Mouse (Mus musculus) megakaryocyte, adult 5-6 weeks (primary cell): ENCODE measurements around the gene Ddx17. TPM values are rescaled to one million over a fixed set of nuclear protein-coding genes. Genes with fewer than 3 reads are reported as not detected.

Experiments
- ATAC-seq: 2 replicates; pipeline ENCODE4 v1.8.0; 2016; ENCODE audit warnings: mild to moderate bottlenecking, inconsistent platforms; ENCODE audit not compliant: poor library complexity, severe bottlenecking
- total RNA-seq, 2 experiments: library from RNA; stranded (forward) in 1 of 2; stranded (reverse) in 1 of 2; fragments of 153-499, 151-499 nt in 1 of 2; fragments of 221-1000, 200-1000 nt in 1 of 2; gene quantifications; 2 replicates each; pipeline versions ENCODE4 v1.2.3 to v1.2.4; 2015 to 2017

Ddx17 gene
- total RNA-seq (2015) (108 TPM in 2 replicates), total RNA-seq (2017) (146 and 163 TPM in 2 replicates)

DNA sequence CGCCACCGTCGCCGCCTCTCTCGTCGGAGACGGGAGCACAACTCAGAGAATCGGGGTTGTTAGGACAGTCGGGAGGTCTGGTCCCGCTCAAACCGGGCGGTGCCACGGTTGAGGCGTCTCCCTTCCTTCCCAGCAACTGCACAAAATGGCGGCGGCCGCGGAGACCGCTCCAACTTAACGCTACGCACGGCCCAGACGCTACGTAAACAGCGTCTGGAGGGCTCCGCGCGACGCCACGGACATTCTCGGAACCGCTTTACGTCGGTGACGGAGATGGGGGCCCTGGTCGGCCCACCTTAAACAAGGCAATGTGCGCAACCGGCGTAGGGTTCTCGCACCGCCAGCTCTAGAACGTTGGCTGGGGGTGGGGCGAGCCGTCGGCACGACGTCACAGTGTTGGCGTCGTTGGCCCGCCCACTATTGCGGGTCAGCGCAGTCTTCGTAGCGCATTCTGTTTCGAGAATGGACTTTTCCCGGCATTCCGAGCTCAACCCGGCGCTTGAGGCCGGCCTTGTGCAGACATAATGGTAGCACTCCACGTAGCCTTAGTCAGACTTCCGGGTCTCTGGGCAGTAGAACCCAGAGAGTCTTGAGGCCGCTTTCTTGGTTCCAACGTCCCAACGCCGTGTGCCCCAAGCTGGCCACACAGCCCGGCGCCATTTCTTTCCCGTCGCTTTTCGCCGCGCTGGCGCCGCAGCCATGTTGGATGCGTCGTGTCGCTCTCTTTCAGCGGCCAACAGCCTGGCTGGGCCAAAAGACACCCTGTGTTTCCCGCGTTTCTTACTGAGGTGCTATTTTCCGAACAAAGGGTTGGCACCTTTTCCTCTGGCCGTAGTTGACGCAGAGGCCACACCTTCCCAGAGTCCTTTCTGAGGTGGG is at the start of gene Ddx17:
Gene Ddx17, minus strand, starts transcription at position 332 of the 879 bp plus-strand sequence.
- ATAC-seq, result peak; percentile 97

DNA sequence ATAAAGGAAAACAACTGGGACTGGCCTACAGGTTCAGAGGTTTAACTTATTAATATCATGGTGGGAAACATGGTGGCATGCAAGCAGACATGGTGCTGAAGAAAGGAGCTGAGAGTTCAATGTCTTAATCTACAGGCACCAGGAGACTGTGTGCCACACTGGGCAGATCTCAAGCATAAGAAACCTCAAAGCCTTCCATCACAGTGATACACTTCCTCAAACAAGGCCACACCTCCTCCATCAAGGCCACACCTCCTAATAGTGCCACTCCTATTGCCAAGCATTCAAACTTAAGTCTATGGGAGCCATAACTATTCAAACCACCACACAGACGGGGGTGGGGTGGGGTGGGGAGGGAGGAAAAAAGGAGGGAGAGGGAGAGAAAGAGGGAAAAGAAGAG is 35.0 kb upstream of the Ddx17 start:
- no peak for ATAC-seq

DNA sequence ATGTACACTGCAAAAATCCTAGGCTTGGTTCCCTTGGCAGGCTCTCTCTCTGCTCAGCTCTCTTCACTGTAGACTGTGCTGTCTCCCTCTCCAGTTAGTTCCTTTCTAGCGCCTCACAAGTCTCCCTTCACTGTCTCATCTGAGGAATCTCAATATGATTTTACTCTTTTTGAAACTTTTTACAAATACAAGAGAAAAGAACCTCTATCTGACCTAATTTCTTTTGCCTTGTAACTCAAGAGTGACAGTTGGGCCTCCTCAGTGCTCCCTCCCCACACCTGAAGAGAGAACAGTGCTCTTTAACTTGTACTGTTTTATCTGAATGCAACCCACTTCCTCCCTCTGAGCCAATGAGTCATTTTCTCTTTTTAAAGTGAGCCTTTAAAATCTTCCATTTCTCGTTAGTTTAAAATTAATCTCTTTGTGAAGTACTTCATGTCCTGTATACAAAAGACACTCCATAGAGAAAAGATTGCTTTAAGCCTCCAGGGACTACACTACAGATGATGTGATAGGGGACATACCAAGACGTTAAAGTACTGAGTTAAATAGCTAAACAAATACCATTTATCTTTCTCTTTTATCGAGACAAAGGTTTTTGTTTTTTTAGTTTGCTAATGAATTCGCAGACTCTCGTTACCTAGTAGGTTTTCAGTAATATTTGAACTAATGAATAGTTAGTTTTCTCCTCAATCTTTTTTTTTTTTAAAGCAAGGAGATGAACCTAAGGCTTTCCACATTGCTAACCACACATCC is 31.3 kb upstream of the Ddx17 start:
- no peak for ATAC-seq

DNA sequence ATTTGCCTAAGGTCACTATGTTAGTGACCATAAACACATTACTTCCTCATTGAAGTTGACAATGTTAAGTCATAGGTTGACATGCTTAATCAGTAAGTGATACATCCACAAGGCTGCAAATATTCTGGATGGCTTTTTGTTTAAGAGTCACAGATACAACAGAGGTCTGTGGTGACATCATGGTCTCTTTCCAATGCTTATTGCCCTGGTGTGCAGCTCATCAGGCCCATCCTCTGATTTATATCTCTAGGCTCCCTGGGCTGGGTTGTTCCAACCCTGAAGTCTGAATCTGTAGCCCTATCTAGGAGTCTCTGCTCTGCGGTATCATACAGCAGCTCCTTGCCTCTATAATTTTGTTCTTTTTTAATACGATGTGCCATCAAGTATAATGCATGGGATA is 30.4 kb upstream of the Ddx17 start:
- no peak for ATAC-seq

DNA sequence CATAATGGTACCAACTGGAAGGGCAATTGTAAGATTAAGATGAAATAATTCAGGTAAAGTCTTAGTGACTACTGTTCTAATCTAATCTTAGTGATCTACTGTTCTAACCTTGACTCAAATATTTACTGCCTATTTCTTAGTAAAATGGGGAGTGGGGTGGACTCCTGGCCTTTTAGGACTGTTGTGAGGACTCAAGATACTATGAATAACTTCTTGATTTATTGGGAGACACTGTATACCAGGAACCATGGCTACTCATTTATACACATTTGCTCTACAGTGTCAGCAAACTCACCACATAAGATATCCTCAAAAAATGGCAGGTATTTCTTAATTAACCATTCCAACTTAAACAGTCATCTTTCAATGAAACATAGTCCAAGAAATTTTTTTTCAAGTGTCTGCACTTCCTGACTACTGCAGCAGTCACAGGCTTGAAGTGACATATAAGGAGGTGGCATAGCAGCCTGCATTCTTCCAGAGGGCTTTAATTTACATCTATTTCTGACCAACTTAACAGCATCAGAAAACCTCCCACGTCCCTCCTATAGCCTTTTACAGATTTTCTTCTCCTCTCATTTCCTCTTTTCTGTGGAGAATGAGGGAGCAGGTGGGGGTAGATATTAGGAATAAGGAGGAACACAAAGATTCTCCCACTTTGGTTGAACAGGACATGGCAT is 29.1 kb upstream of the Ddx17 start:
- no peak for ATAC-seq

DNA sequence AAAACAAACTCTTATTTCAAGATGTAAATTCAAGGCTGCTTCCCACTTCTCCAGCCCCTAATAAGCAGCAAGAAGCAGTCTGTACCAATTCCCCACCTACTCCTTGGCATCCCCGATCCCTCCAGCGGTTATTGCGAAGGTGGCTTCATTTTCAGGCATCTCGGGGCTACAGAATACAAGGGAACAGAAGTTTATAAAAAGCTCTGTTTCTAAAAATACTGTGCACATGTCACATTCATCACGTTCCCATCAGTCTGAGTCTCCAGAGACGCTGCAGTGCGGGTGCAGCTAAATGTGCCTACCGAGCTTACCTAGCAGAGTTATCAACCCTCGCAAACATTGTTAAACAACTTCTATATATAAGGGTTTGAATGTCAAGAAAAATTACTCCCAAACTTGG is 15.9 kb upstream of the Ddx17 start:
- no peak for ATAC-seq

DNA sequence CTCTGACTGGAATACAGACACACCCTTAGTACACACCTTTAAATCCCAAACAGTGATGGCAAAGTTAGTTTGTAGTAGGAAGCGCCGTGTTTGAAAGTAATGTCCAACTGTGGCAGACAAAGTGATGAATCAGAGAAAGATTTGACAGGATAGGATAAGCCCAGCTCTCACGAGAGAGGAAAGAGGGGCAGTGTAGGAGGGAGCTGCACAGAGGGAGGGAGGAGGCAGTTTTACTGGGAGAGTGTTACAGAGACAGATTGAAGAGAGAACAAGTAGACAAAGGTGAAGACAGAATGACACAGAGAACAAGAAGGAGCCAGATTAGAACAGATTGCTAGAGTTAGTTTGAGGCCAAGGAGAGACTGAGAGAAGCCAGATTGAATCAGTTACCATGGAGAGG is 13.1 kb upstream of the Ddx17 start:
- no peak for ATAC-seq

DNA sequence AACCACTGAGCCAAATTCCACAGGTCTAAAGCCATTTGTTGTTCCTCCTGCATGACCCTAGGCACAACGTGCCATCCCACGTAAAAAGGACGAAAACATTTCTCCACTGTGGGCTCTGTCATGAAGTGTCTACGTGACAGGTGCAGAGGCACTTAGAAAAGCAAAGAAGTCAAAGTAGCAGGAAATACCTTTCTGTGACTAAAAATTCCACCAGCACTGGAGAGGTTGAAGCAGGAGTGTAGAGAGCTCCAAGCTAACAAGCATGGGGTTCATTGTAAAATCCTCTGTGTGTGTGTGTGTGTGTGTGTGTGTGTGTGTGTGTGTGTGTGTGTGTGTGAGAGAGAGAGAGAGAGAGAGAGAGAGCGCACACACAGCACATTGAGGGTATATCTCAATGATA is 6.0 kb upstream of the Ddx17 start:
- no peak for ATAC-seq

DNA sequence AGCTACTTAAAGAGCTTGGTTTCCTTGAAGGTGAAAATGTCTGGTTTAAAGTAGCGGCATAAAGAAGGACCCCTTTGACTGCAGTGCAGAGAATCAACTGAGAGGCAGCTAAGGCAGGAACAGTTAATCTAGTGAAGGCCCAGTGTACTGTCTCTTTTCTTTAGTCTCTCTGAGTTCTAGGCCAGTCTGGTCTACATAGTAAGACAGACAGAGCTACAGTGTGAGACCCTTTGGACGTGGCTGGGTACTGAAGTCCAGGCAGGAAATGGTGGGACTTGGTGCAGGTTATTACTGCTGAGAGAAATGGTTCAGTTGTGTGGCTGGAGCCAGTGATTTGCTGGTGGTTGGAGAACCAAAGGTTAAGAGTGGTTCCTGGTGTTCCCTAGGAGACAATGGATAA is 1.7 kb upstream of the Ddx17 start:
- no peak for ATAC-seq

DNA sequence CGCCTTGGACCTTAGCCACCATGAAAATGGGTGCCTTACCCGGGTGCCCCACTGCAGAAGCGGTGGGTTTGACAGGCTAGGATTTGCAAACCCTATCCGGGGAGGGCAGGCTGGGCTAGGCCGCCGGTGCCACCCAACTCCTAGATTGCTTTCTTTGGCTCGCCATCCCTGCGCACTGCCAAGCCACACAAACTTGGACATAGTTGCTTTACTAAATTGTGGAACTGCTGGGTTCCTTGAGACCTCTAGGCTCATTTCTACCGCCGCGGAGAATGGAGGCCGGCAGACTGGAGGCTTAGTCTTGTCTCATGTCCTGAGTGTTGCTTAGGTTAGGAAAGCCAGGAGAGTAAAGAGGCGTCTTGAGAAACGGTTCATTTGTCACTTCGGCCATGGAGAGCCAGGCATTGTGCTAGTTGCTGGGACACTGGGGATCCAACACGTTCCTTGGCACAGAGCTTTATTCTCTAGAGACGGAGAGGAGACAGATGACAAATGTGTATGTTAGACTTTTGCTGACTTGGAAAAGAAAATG is 814 bp upstream of the Ddx17 start:
- no peak for ATAC-seq

DNA sequence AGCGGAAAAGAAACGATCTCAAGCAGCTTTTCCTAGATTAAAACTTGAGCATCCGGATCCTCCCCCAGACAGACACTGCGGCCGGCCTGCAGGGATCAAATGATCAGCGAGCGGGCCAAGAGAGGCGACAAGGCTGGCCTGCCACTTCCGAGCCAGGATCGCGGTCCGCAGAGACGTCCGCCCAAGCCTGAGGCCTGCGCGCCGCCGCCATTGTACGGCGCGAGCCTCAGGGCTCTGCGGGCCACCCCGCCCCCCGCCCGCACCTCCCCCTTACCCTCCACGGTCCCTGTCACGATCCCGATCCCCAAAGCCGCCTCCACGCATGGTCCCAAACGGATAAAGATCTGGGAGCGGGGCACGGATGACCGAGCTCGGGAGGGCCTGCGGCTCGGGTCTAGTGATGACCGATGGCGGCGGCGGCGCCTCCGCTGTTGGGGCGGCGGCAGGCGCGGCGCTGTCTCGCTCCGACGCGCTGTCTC is 581 bp downstream of the Ddx17 start:
- peak; percentile 27; the same call in 1 of the 2 replicates for ATAC-seq

DNA sequence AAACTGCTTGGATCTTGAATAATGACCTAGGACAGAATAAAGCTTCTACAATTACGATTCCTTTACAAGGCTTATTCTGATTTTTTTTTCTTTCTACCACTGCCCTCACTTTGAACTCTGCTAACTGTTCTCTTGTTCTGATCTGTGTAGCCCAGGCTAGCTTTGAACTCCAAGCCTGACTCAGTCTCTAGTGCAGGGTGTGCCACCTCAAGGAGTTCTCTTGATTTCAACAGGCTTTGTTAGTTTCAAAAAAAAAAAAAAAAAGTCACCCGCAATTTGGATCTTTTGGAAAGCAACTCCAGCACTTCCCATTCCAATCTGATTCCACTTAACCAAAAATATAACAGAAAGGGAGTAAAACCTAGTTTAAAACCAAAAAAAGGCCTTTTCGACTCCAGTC is 1.0 kb downstream of the Ddx17 start:
- no peak for ATAC-seq

DNA sequence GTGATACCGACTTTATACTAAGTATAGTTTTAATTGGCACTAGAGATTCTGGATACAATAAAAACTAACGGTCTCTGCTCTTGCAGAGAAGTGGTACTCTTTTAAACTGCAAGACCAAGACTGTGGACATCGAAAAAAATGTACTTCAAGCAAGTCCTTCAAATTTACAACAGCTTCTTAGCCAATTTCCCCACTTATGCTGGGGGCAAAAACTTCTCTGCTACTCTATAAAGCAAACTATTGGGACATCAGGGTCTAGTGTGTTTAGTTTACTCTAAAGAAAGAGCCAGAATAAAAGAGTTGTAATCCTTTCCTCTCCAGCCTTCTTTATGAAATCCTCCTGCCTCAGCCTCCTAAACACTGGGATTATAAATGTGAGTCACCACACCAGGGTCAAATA is 2.6 kb downstream of the Ddx17 start:
- ATAC-seq, result no peak

DNA sequence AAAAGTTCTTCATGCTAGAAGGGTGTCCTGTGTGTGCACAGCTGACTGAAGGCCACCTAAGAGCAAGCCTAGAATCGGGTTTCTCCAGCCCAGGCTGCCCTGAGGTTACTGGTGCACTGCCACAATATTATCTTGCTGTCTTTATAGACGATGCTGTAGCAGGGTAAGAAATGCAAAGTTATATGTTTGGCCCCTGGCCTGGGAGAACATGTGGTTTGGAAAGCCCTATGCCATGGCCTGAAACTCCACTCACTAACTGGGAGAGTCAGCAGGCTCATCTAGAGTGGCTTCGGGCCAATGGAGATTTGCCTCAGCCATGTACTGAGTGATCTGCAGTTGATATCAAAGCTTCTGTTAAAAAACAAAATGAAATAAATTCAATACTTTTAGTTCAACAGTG is 12.7 kb downstream of the Ddx17 start:
- ATAC-seq, result no peak

DNA sequence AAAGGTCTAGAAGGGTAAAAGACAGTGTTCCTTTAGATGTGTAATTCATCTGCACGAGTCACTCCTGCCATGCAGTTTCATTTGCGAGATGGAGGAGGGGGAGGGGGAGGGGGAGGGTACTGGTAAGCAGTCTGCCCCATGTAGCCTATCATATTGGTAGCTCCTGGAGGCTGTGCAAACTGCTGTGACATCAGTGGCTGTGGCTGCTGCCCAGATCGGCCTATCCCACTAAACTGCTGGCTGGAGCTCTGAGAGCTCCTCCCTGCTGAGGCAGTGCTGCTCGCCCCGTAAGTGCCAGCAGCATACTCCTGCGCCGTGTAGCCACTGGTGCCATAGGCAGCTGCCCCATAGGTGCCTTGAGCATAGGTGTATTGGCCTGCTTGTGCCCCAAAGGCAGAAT is 16.6 kb downstream of the Ddx17 start:
- no peak for ATAC-seq

DNA sequence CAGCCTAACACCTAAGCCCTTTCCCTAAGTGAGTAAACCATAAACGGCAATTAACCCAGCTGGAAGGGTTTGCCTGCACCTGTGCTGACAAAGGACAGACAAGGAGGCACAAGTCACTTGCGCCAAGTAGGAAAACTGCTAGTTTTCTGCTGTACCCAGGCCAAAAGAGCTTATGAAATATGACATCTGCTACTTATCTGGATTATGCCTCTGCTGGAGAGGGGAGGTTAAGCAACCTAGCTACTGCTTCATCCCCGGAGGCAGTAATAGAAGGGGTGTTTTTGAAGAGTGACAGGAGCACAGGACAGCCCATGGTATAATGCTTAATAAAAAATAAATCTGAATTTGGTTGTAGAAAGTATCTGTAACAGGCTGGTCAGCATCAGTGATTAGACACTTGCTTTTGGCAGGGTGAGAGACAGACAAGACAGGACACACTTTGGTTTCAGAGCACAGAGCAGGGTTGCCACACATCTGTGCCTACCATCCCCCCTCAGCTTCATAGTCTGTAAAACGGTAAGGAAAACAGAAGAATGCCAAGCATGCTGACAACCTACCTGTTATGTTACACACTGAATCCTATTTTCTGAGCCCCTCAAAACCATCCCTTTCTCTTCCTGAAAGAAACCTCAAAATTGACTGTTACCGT is 18.4 kb downstream of the Ddx17 start:
- no peak for ATAC-seq

DNA sequence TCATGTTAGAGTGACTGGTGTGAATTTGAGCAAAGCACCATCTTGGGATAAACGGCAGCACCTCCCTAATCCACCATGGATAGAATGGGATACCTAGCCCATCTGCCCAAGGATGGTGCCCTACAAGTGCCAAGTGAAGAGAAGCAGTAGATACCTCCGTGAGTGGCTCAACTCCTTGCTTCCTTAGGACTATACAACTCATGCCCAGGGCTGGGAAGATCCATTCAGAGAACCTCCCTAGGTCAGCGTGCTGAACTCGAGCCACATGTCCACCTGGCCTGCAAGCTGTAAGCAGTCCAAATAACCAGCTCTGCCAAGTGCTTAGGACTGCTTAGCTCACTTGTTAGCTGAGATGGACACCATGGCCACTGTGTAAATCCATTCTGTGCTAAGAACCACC is 19.3 kb downstream of the Ddx17 start:
- ATAC-seq, result no peak

DNA sequence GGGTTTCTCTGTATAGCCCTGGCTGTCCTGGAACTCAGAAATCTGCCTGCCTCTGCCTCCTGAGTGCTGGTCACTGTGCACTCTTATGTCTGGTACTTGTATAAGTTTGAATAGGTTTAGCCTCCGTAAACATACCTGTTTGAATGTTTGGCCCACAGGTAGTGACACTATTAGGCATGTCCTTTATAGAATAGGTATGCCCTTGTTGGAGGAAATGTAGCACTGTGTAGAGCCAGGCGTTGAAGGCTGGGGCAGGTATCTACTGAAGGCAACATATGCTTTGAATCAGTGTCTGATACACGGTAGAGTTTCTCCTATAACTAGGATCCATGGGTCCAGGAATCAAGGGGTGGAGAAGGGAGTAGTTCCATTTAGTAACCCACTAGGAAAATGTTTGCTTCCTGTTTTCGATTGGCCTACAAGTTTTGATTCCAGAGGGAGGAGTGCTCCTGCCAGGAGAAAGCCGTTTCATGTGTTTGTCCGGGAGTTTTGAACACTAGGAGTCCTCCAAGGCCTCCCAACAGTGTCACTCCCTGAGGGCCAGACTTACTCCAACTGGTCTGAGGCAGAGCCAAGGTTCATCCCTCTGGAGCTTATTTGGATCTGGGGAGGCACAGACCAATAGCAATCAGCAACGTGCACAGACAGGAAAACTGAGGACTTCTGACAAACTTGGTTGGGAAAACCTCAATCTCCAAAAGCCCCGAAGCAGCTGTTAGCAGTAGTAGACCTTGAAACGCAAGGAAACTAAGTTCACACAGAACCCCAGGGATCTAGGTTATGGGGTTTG is 20.4 kb downstream of the Ddx17 start:
- ATAC-seq, result no peak

DNA sequence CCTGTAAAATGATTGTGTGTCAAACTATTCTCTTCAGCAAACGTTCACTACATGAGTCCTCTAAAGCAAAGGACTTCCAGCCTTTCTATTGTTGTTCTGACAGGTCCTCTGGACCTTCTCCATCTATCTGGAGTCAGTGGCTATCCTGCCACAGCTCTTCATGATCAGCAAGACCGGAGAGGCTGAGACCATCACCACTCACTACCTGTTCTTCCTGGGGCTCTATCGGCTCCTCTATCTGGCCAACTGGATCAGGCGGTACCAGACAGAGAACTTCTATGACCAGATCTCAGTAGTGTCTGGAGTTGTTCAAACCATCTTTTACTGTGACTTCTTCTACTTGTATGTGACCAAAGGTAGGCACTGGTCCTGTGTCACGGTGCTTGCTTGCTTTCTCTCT is 21.0 kb downstream of the Ddx17 start:
- no peak for ATAC-seq
